Comparison of ENCODE assay signal across 12 mouse cellular contexts in the genomic region with DNA sequence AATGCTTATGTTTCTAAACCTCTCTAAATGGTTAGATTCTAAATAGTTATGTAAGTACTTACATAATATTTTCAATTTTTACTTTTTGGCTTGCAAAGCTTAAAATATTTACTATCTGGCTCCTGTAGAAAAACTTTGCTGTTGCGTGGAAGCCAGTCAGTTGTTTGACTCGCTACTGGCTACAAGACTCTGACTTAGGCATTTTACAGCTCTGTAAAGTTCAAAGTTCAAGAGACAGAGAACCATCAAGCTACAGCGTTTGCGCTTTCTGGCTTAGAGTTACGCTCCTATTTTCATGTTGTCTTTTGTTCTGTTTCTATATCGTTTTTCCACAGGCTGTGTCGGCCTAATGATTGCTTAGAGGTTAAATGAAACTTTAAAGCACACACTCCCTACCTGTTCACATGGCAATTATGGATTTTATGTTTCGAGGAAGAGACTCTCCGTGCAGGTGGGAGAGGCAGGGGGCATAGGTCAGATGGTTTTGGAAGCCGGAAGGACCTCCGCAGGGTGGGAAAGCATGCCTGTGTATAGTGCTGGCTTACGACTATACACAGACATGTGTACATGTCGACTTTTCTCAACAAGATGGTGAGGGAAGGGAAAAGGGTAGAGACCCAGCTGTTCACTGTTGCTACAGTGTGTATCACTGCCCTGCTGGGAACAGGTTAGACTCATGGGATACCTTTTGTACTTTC.
"Had no signal": no experiment of that assay in that cellular context is flagged by ENCODE, and none has a peak within 500 bp of the region (broad histone marks: within the 10 kb centered on the region; RNA-seq: fewer than 3 reads in every experiment).

No protein-coding gene starts in this region.

- H3K36me3 ChIP-seq: limb, embryonic 13.5 days; midbrain, embryonic 12.5 days; neural tube, embryonic 15.5 days had no signal

- H3K4me2 ChIP-seq: limb, embryonic 13.5 days; midbrain, embryonic 12.5 days; neural tube, embryonic 15.5 days had no signal

- H3K27ac ChIP-seq: kidney, postnatal 0 days; limb, embryonic 13.5 days; midbrain, embryonic 12.5 days; neural tube, embryonic 15.5 days had no signal

- H3K27me3 ChIP-seq: limb, embryonic 13.5 days had no signal

- H3K9ac ChIP-seq: limb, embryonic 13.5 days; midbrain, embryonic 12.5 days; neural tube, embryonic 15.5 days had no signal

- H3K4me1 ChIP-seq: midbrain, embryonic 12.5 days had no signal

- ATAC-seq: midbrain, embryonic 16.5 days had no signal

- H3K4me3 ChIP-seq: limb, embryonic 13.5 days; midbrain, embryonic 12.5 days; neural tube, embryonic 15.5 days had no signal

- H3K9me3 ChIP-seq: limb, embryonic 13.5 days; midbrain, embryonic 12.5 days; neural tube, embryonic 15.5 days had no signal

- DNase-seq: kidney, adult 8-10 months; kidney, postnatal 4 days; left cerebral cortex, postnatal 4 days; right cerebral cortex, adult 18-20 months; right cerebral cortex, postnatal 25 days; thymus, adult 18-20 months; thymus, postnatal 14 days had no signal
